Mouse (Mus musculus) frontal cortex, postnatal 36 days (tissue): ENCODE measurements around the gene Nxt1.

Experiments used
- DNase-seq, 2 experiments: peaks; one replicate each; pipeline ENCODE4 v3.0.0; 2022; ENCODE audit warnings: low spot score in 2 of 2

Nxt1 gene

DNA sequence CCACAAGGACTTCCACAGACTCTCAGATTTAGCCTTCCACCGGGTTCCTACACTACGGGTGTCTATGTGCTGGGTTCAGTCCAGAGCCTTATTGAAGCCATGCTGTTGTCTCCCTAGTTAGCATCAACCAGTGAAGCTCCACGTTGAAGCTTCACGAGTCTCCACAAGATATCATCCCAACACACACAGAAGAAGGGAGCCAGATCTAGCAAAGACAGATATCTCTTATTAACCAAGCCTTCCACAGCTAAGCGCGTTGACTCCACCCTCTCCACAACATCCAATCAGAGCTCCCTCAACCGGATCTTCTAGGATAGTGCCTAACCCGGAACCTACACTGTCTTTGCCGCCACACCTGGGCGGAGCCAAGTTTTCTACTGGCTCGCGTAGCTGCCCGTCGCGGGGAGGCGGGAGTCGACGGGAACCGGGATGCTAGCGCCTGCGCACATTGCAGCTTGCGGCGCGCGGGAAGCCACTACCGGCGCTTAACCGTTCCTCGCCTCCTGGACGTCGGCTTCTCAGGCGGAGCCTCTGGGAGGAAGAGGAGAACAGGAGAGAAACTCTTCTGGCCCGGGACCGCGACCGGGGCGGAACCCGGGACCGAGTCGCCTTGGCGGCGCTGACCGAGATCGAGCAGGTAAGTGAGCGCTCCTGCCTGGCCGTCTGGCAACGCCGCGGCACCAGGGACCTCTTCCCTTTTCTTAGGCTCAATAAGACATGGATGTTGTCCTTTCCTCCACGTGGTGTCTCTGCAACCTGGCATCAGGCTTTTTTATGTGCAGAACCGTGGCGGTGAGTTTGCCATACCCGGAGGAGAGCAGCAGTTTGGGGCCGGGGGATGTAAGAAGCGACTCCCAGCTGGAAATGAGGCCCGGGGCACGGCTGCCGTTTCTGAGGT lies at the start of gene Nxt1:
Gene Nxt1 (plus strand): TSS at position 403 of the 898 bp plus-strand sequence.
- DNase-seq, result peak; percentile 99

- no peak for DNase-seq
Measured at GRCm38 (mm10) chr2:148623067-148623466, 49.3 kb upstream of the Nxt1 start.

DNA sequence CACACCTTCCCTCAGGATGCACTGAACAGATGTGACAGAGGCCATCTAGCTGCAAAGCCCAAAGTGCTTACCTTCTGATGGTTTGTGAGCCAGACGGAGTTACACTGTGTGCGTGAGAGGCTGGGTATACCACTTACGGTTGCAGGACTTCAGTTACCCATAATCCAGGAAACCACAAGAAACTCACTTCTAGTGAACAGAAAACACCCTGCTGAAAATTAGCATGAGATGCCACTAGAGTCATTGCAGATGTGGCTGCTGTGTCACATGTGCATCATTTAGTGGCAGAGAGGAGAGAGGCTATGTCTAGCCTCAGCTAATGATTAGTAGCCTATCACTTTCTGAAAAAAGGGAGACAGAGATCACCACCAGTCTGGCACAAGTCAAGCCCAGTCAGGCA lies 47.9 kb upstream of the Nxt1 start:
- no peak for DNase-seq

DNA sequence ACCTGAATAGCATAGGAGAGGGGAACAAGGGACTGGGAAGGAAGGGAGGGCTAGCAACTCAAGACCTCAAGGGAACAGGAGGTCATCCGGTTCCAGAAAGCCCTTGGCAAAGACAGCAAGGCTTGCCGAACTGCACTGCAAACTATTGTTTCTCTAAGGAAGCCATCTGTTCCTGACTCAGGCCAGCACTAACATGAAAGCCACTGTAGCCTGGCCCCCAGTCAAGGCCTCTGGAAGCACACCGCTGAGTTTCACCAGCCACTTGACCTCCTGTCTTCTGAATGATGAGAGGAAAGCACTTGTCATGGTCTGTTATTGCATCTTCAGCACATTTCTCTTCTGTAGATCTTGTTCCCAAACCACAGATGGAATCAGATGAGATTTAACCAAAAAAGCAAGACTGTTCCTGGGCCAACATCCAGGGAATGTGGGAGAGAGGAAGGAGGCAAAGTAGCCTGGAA lies 45.4 kb upstream of the Nxt1 start:
- DNase-seq, result peak; percentile 13 to 36

GRCm38 (mm10) chr2:148631011-148631410 lies 41.4 kb upstream of the Nxt1 start:
- no peak for DNase-seq

GRCm38 (mm10) chr2:148631602-148632001 lies 40.8 kb upstream of the Nxt1 start:
- no peak for DNase-seq

DNA sequence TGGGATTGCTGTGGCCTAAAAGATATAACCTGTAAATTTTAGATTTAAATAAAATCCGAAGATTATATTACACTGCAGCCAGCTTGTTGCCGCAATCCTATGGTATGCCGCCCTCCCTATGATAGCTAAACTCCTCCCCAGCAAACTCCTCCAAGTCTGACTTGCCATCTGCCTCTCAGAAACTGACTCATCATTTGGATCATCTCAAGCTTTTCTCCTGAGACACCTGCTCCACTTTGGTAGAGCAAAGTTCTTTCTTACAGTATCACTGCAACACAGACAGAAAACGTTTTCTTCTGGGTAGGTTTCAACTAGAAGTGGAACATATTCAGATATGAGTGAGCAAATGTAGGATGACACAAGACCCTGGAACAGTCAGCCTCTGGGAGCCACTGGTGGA lies 37.9 kb upstream of the Nxt1 start:
- peak; percentile 36 to 69 for DNase-seq

GRCm38 (mm10) chr2:148642610-148643370 lies 29.6 kb upstream of the Nxt1 start:
- DNase-seq, result no peak

DNA sequence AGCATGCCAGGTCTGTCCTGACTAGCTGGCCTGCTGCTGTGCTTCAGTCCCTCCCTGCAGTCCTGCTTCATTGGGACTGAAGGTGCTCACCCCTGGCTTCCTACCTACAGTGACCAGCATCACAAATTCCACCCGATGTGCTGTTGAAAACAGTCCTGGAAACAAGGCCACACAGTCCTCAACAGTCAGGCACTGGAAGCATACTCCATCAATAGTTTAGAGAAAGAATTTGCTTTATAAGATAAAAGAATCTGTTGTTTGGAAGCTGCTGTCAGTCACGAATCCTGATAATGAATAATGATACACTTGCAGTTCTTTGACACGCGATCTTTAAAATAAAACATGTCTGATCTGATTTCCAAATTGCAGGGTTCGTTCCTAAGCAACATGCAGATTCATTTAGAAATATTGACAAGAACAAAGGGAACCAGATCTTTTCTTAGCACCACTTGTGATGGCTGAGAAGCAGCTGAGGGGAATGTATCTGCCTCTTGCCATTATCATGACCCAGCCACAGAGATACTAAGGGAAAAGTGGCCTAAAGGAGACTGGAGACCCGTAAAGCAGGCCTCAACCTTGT lies 27.9 kb upstream of the Nxt1 start:
- DNase-seq, result no peak

GRCm38 (mm10) chr2:148650587-148651357 lies 21.6 kb upstream of the Nxt1 start:
- DNase-seq, result no peak

GRCm38 (mm10) chr2:148654961-148655360 lies 17.4 kb upstream of the Nxt1 start:
- peak; percentile 76 to 86 for DNase-seq

- DNase-seq, result no peak
Measured at GRCm38 (mm10) chr2:148663458-148663857, 8.9 kb upstream of the Nxt1 start.

DNA sequence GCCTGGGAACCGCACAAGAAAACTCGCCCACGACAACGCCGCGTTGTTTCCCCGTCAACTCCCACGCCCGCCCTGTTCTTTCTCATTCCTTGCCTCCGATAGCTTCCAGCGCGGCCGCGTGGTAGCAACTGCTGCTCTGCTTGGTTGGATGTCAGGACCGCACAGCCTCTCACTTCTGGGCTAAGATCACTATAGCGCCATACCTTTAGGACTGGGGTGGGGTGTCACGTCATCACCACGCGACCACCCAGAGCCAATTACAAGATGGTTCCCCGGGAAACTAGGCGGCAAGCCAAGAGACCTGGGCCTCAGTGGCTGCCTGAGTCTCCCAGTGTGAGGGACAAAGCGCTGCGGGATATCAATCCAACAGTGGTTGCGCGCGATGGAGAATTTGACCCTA lies 5.4 kb downstream of the Nxt1 start:
- DNase-seq, result peak; percentile 65 to 83

DNA sequence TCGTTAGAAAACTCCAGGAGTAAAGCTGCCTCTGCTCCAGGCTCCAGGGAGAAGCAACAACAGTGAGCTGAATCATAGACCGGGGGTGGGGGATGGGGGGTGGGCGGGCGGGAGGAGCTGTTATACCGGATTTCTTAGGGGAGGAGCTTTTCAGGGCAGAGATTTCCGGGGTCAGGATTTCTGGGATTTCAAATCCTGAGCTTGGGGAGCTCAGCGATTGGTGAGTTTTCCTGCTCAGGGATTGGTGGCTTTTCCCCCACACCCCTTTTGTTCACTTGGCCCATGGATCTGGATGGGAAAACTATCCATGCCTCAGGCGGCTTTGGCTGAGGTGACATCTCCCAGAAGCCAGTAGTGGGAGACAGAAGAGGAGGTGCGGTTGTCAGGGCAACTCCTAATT lies 6.9 kb downstream of the Nxt1 start:
- DNase-seq, result peak in 1 of 2 experiments; percentile 51

DNA sequence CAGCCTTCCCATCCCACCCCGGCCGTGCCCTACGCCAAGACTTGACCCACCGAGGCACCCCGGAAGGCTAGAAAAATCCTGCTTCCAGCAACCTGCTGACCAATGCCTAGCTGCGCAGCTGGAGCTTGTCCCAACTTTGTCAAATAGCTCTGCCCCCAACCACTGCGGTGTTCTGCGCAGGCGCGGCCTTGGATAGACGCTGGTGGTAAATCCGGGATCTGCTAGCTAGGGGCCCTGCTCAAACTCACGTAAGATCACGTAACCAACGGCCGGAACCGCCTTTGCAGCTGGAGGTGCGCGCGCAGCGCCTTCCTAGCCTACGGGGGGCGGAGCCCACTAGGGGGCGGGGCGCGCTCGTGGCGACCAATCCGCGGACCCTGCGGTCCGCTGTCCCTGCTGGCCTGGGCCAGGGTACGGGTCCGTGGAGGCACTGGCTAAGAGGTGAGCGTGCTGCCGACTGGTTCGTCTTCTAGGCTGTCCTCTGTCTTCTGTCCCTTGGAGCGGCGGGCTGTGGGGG lies 8.4 kb downstream of the Nxt1 start, which contains the start of gene Gzf1:
Gene Gzf1 (plus strand): TSS at position 249 of the 517 bp plus-strand sequence.
- DNase-seq, result peak; percentile 98 to 99

GRCm38 (mm10) chr2:148681461-148681891 lies 9.1 kb downstream of the Nxt1 start:
- peak in 1 of 2 experiments; percentile 29 for DNase-seq

DNA sequence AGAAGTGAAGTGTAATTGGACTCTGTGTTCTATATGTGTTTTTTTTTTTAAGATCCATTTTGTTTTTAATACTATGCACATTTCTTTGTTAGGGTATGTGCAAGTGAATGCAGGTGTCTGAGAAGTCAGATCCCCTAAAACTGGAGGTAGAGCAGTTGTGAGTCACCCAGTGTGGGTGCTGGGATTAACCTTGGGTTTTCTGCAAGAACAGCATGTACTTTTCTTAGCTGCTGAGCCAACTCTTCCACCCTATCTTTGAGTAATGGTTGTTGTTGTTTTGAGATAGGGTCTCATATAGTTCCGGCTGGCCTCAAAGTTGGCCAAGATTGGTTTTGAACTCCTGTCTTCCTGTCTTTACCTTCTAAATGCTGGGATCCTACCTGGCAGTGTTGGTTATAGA lies 10.6 kb downstream of the Nxt1 start:
- DNase-seq, result no peak

DNA sequence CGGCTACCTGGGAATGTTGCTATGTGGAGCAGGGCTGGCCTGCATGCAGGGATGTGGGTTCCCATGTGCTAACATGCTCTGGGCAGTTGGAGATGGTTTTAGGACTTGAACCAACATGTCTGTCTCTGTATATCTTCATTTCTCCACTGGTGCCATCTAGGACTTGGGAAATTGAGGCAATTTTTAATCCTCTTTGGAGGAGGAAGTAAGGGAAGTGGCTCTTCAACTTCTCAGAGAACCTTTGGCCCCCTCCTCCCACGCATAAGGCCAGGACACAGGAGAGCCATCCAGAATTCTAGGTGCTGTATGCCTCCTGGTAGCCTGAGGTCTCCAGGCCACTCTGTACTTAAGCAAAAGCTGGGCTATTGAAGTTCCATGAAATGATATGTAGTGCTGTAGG lies 12.6 kb downstream of the Nxt1 start:
- no peak for DNase-seq

DNA sequence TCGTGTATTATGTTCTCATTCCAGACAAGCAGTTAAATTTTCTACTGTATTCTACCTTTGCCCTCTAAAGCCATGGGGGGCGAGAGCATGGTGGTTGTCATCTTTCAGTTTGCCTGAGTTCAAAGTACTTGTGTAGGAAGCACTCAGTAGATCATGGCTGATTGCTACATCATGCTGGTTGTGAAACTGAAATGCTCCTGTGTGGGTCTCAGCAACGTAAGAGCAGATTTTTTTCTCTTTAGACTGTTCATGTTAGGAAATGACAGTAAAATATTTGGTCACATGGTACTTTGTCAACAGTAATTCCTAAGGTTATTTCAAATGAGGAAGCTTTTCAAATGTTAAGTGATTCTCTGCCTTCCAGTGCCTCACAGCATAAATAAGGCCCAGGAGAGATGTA lies 13.3 kb downstream of the Nxt1 start:
- DNase-seq, result no peak

DNA sequence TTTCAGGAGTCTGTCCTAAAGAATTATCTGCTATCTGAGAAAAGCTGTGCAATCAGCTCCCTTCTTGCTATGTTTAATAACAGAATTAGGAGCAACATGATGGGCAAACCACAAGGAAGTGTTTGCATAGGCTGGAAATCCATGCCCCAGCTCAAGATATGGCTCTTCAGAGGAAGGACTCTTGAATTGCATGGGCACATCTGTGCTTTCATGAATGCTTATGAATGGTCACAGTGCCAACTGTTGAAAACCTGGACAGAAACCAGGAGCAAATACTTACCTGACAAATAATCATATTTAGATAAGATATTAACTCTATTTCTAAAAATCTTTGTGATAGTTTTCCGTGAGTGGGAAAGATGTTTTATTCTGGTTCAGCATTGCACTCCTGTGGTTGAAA lies 14.5 kb downstream of the Nxt1 start:
- no peak for DNase-seq

DNA sequence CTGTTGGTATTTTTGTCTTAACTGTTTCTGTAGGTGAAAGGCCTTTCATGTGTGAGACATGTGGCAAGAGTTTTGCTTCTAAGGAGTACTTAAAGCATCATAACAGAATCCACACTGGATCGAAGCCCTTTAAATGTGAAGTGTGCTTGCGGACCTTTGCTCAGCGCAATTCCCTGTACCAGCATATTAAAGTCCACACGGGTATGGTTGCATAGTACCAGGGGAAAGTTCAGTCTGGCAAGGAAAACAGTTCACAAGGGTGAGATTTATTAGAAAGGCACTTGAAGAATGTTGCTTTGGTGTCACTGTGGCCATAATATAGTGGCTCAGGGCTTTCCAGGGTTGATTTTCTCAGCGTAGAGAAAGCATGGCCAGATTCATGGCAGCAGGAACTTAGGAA lies 15.6 kb downstream of the Nxt1 start:
- no peak for DNase-seq
